Mouse (Mus musculus) cerebellum, adult 11 months (tissue): ENCODE data around the gene Zfp131.

ENCODE experiments used
- DNase-seq: peaks from one replicate; pipeline ENCODE4 v3.0.0; 2022

The Zfp131 gene

GRCm38 (mm10) chr13:119754635-119755020, 36.1 kb downstream of the Zfp131 start:
- no peak for DNase-seq

- no peak for DNase-seq
These were observed 36.6 kb downstream of the Zfp131 start for GRCm38 (mm10) chr13:119753859-119754634.

GRCm38 (mm10) chr13:119746930-119747329, 43.8 kb downstream of the Zfp131 start:
- no peak for DNase-seq

DNA sequence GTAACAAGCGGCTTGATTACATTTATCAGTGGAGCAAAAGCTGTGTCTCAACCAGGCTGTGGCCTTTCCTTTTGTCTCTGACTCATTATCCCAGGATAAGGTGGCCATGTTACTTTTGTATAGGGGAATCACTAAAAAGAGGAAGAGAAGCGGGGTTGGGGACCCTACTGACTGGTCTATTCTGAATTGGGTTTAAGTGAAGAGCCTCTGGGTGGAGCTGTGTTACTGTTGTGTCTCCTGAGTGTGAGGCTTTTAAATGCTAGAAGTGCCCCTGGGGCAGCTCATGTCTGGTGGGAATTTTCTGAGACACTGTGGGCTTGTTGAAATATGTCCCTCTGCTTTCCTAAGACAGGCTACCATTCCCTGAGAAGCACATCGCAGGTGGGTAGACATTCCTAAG, 47.2 kb downstream of the Zfp131 start:
- DNase-seq: no peak

GRCm38 (mm10) chr13:119742711-119743415, 47.8 kb downstream of the Zfp131 start:
- DNase-seq: no peak

GRCm38 (mm10) chr13:119741390-119742237, 49.1 kb downstream of the Zfp131 start:
- DNase-seq: no peak

- no peak for DNase-seq
These were observed 59.2 kb downstream of the Zfp131 start for GRCm38 (mm10) chr13:119731448-119731847.

- no peak for DNase-seq
These were observed 61.3 kb downstream of the Zfp131 start for GRCm38 (mm10) chr13:119729406-119729805.

DNA sequence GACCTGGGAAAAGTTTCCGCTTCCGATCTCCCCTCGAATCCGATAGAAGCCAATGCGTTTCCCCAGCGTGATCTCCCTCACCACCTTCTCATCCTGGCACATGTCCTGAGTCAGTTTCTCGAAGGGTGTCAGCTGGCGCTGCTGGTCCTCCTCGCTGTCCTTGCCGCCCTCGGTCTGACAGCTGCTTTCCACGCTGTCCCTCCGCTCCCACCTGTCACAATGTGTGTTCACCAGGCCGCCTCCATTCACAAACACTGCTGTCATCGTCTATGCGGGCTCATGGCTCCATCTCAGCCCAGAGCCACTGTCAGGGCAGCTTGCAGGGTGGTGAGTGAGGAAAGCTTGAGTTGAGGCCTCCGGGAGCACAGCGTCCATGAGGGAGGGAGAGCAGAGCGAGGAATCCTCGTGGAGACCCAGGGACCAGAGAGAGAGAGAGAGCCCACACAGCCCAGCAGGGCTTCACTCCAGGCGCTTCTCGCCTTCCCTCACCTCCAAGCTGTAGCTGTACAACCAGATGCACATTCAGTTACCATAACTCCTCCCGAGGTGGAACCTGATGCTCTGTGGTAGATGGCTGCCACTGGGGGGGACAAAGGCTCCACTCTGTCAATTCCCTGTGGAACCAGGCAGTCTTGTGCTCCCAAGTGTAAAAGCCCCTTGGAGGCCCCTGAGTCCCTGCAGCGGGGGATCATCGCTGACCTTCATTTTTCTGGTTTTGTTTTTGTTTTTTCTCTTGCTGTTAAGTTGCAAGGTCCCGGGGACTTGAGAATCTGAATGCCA, 62.9 kb downstream of the Zfp131 start:
- no peak for DNase-seq

- DNase-seq: no peak
These were observed 66.1 kb downstream of the Zfp131 start for GRCm38 (mm10) chr13:119724541-119724940.

GRCm38 (mm10) chr13:119723368-119723767, 67.3 kb downstream of the Zfp131 start:
- no peak for DNase-seq

DNA sequence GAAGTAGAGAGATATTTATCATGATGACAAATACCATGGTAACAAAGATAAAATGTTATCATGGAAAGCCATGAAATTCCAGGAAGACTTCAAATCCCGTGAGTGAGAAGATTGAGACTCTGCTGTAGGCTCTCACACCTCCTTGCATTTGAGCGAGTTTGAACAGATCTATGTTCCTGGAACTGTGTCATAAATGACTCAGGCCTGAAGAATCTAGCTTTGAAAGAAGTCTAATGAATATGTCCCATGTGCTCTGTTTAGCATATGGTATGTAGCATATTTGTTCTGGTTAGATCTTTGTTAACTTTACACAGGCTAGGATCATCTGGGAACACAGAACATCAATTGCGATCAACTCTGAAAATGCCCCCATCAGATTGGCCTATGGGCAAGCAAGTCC, 68.2 kb downstream of the Zfp131 start:
- no peak for DNase-seq

DNA sequence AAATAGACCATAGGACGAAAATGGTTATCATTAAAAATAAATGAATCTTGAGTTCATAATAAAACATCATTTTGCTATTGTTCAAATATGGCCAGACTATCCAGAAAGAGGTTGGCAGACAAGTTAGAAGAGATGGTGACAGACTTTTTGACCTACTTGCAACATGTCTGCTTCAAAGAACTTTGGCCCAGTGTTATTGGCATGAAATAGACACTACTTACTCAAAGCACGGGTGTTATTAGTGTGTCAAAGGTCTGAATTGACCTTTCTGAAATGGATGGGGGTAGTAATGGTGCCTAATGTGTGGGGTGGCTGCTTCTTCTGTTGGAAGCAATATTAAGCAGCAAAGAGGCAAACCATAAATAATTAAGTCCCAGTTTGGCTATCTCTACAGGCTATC, 74.6 kb downstream of the Zfp131 start:
- no peak for DNase-seq
